Mouse (Mus musculus): ENCODE measurements around the gene Atp11a.

Atp11a gene

DNA sequence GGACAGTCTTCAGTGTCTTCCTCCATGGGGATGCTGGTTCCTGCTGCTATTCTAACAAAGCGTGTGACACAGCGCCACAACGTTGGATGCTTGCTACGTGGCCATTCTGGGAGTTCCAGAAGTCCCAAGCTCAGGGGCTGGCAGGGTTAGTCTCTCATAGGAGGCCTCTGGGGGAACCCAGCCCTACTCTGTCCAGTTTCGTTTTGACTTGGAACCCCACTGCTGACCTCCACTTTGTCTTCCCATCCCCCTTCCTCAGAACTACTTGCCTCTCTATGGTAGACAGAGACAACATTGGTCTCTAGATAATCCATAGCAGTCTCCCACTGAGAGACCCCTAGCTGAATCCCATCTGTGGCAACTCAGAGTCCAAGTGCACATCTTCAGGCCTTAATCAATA, 149.8 kb downstream of the Atp11a start:
- DNase-seq (ENCODE audit: low spot score), result no peak

DNA sequence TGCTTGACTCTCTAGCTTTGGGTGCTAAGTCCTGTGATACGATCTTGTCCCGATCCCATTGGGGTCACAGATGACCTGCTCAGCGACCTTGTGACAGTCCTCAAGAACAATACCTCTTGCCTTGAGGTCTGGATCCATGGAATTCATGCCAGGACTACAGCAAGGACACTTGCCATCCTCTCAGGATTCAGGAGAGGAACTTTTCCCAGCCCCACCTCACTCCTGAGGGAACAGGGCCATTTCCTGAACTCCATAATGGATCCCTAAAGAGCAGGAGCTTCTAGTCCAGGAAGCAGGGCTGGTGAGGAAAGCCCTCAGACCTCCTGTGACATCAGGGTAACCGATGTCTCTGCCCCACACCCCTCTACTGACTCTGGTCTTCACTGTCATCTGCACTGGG, 150.9 kb downstream of the Atp11a start:
- no peak for DNase-seq (ENCODE audit: low spot score)

- DNase-seq (ENCODE audit: low spot score), result no peak
Observed at GRCm38 (mm10) chr8:12912011-12912410, 155.2 kb downstream of the Atp11a start.

DNA sequence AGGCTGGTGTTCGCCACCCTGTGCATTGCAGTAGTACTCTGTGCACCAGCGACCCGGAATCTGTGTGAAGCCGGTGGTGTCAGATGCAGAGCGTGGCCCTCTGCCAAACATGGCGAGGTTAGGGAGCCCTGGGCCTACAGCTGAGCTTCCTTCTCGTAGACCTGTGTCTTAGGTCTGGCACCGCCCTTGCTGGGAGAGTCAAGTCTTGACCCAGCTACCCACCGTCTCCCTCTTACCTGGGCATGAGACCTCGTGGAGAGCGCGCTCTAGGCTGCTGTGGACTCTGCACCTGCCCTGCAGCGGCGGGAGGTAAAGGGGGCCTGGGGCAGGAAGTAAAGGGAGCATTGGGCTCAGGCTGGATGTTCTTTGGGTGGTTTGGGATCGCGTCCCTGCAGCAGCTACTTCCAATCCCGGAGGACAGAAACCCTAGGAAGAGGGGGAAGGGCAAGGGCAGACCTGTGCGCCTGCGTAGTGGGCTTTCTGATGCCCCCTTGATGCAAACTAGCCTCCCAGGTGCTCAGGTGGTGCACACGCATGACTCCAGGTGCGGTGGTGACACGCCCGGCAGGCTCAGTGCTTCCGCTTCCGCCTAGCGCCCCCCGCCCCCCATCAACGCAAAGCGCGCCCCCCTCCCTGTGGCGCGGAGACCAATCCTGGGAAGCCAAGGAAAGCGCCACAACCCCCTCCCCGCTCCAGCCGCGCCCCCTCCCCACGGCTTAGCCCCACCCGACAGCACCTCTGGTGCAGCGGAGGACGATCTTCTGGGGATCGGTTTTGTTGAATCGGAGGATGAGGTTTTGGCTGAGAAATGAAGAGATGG, 158.6 kb downstream of the Atp11a start:
- no peak for DNase-seq (ENCODE audit: low spot score)

GRCm38 (mm10) chr8:12916156-12916900, 159.5 kb downstream of the Atp11a start:
- no peak for DNase-seq (ENCODE audit: low spot score)

DNA sequence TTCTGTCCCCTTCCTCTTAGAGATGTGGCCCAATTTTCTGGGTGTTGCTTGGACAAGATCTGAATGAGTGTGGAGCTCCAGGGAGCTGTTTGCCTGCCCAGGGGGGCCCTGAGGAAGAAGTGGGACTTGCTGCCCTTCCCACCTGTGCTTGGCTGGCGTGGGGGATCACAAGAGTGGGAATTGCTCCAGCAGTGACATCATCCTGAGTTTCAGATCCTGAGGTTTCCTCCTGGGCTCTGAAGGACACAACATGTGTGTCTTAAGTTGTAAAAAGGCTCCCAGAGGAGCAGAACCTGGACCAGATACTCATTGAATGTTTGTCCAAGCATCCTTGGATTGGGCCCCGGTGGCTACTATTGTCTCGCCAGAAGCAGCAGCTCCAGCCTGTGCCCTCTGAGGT, 160.2 kb downstream of the Atp11a start:
- no peak for DNase-seq (ENCODE audit: low spot score)

DNA sequence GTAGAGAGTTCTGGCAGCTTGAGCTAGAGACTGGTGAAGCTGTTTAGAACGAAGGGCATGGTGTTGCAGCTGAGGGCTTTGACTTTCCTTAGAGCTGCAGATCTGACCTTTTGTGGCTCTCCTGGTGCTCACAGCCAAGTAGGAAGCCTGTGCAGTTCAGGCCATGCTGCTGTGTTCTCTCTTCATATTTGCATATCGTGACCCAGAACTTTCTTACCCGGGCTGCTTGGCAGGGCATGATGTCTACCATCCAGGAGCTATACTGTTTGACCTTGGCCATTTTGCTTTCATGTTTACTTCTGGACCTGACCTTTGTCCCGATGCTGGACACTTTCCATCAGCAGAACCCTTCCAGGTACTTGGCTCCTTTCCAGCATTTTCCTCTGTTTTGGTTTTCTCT, 161.0 kb downstream of the Atp11a start:
- no peak for DNase-seq (ENCODE audit: low spot score)

Measured in ovary, postnatal 36 days (tissue).